ENCODE assay signal across 26 mouse cellular contexts in genomic region chr13:89175154-89175553, GRCm38 (mm10).
DNase-seq lines count a peak whose midpoint lies in the region; ATAC-seq and TF ChIP-seq lines count a peak whose summit lies in the region.
"Had no signal": no experiment of that assay in that cellular context is flagged by ENCODE, and none has a peak within 500 bp of the region (broad histone marks: within the 10 kb centered on the region; RNA-seq: fewer than 3 reads in every experiment).

No protein-coding gene starts in this region.

- H3K4me1 ChIP-seq in lung, embryonic 14.5 days (ENCODE audit: insufficient read depth): no peaks in the 10 kb centered on the region
- H3K4me1 ChIP-seq in lung, postnatal 0 days (ENCODE audit: insufficient read depth, low read depth, low read length): no peaks in the 10 kb centered on the region
- H3K4me1 ChIP-seq: embryonic facial prominence, embryonic 12.5 days; forebrain, embryonic 12.5 days; forebrain, embryonic 15.5 days; heart, embryonic 12.5 days; heart, embryonic 15.5 days; hindbrain, embryonic 10.5 days; hindbrain, embryonic 13.5 days had no signal

- no peaks in the 10 kb centered on the region for H3K9me3 ChIP-seq in lung, embryonic 14.5 days (ENCODE audit: low read depth, low read length)
- H3K9me3 ChIP-seq in lung, postnatal 0 days (ENCODE audit: low read length): no peaks in the 10 kb centered on the region
- H3K9me3 ChIP-seq: embryonic facial prominence, embryonic 12.5 days; forebrain, embryonic 12.5 days; forebrain, embryonic 15.5 days; heart, embryonic 12.5 days; heart, embryonic 15.5 days; hindbrain, embryonic 10.5 days; hindbrain, embryonic 13.5 days had no signal

- H3K27ac ChIP-seq in lung, embryonic 14.5 days (ENCODE audit: low read depth): no peak overlapping the region
- no peak overlapping the region for H3K27ac ChIP-seq in lung, postnatal 0 days (ENCODE audit: low read length)
- H3K27ac ChIP-seq: embryonic facial prominence, embryonic 12.5 days; forebrain, embryonic 12.5 days; forebrain, embryonic 15.5 days; heart, embryonic 15.5 days; hindbrain, embryonic 10.5 days; hindbrain, embryonic 13.5 days had no signal

- peak; percentile 47 for DNase-seq in lung, embryonic 14.5 days
- no peak for DNase-seq in lung, postnatal 0 days (ENCODE audit: low spot score)
- DNase-seq in CD4-positive, CD25-positive, alpha-beta regulatory T cell, adult 2 months (ENCODE audit: low read depth, low spot score): peak; percentile 5
- DNase-seq in right cerebral cortex, postnatal 10 days (ENCODE audit: low spot score in 2 of 2): no peak
- no peak for DNase-seq in cerebellum, postnatal 36 days
- DNase-seq: adrenal gland, adult 8-10 months; adrenal gland, postnatal 36 days; cerebellum, adult 11 months; cerebellum, adult 2 months; cerebellum, adult 9-11 months; cerebellum, postnatal 25 days; gastrocnemius, postnatal 25 days; heart, adult 18-20 months; heart, postnatal 10 days; heart, postnatal 36 days had no signal

- H3K36me3 ChIP-seq in lung, embryonic 14.5 days (ENCODE audit: insufficient read depth): no peaks in the 10 kb centered on the region
- no peaks in the 10 kb centered on the region for H3K36me3 ChIP-seq in lung, postnatal 0 days (ENCODE audit: insufficient read depth, low read length)
- H3K36me3 ChIP-seq: embryonic facial prominence, embryonic 12.5 days; forebrain, embryonic 12.5 days; forebrain, embryonic 15.5 days; heart, embryonic 12.5 days; heart, embryonic 15.5 days; hindbrain, embryonic 10.5 days; hindbrain, embryonic 13.5 days had no signal

- whole genome bisulfite sequencing in lung, embryonic 14.5 days: 45% methylated on average over 2 of the region's 2 CpGs
- 41% methylated on average over 2 of the region's 2 CpGs for WGBS in lung, postnatal 0 days

- H3K9ac ChIP-seq in lung, embryonic 14.5 days: no peak overlapping the region
- H3K9ac ChIP-seq in lung, postnatal 0 days (replicated peaks; ENCODE audit: low read depth): no peak overlapping the region
- H3K9ac ChIP-seq: embryonic facial prominence, embryonic 12.5 days; forebrain, embryonic 12.5 days; forebrain, embryonic 15.5 days; heart, embryonic 12.5 days; heart, embryonic 15.5 days; hindbrain, embryonic 13.5 days had no signal

- TF ChIP-seq EP300 in lung, postnatal 0 days (IDR thresholded peaks at IDR 0.05): no peak

- H3K27me3 ChIP-seq in lung, embryonic 14.5 days (ENCODE audit: insufficient read depth, low read length): no peaks in the 10 kb centered on the region
- H3K27me3 ChIP-seq in lung, postnatal 0 days (replicated peaks; ENCODE audit: insufficient read depth, low read length): no peaks in the 10 kb centered on the region
- H3K27me3 ChIP-seq: embryonic facial prominence, embryonic 12.5 days; forebrain, embryonic 12.5 days; forebrain, embryonic 15.5 days; heart, embryonic 12.5 days; heart, embryonic 15.5 days; hindbrain, embryonic 13.5 days had no signal

- no peak overlapping the region for H3K4me3 ChIP-seq in lung, embryonic 14.5 days (ENCODE audit: low read depth, low read length)
- H3K4me3 ChIP-seq in lung, postnatal 0 days (ENCODE audit: low read depth, low read length): no peak overlapping the region
- H3K4me3 ChIP-seq: embryonic facial prominence, embryonic 12.5 days; erythroblast, embryonic 14.5 days; forebrain, embryonic 12.5 days; forebrain, embryonic 15.5 days; heart, embryonic 12.5 days; heart, embryonic 15.5 days; hindbrain, embryonic 10.5 days; hindbrain, embryonic 13.5 days had no signal

- no peak for TF ChIP-seq CTCF in lung, embryonic 14.5 days (IDR thresholded peaks at IDR 0.05; ENCODE audit: low read depth)
- TF ChIP-seq CTCF in lung, postnatal 0 days (IDR thresholded peaks at IDR 0.05): no peak

- ATAC-seq in lung, embryonic 14.5 days (ENCODE audit: insufficient read depth): no peak; the same call in 1 of the 2 replicates
- ATAC-seq in lung, postnatal 0 days: no peak
- ATAC-seq in activated CD4-positive, CD25-positive, alpha-beta regulatory T cell, adult 4 months: peak; percentile 32
- ATAC-seq: forebrain, embryonic 15.5 days; hindbrain, embryonic 16.5 days; intestine, embryonic 16.5 days had no signal

- no peak overlapping the region for H3K4me2 ChIP-seq in lung, embryonic 14.5 days
- no peak overlapping the region for H3K4me2 ChIP-seq in lung, postnatal 0 days (replicated peaks; ENCODE audit: low read depth, low read length)
- H3K4me2 ChIP-seq: embryonic facial prominence, embryonic 12.5 days; forebrain, embryonic 12.5 days; forebrain, embryonic 15.5 days; heart, embryonic 12.5 days; heart, embryonic 15.5 days; hindbrain, embryonic 13.5 days had no signal

Comparison
In these comparisons a context has a peak if more than half of its experiments do, and no peak if none do; other contexts are left out.
1. DNase-seq: peak in lung, embryonic 14.5 days (single experiment) and CD4-positive, CD25-positive, alpha-beta regulatory T cell, adult 2 months (single experiment); none in lung, postnatal 0 days (single experiment), right cerebral cortex, postnatal 10 days (0 of 2) and cerebellum, postnatal 36 days (0 of 2).